Mouse (Mus musculus): ENCODE results near the gene Aoc2. TPM values are rescaled to one million over a fixed set of nuclear protein-coding genes. Genes with fewer than 3 reads are reported as not detected.
A peak's percentile ranks its signal among the peaks of the same experiment; 100 is the strongest.

Aoc2 gene
- total and polyA plus RNA-seq, 3 experiments: 1.6 to 2.3 (median 2.2) TPM

DNA sequence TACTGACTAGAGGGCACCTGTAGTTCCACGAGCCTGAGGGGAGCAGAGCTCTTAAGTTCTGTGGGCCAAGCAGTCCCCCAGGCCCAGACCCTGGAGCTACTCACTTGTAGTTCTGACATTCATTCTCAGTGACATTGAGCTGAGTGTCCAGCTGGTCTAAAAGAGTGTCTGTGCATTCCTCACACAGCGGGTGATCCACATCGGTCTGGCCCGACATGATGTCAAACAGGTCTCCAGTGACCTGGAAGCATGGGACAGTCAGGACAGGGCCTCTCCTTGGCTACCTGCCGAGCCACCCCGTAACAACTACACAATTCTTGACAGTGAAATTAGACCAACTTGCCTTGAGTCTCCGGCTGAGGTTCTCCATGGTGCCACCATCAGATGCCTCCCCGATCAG, 29.7 kb upstream of the Aoc2 start:
- TF ChIP-seq CTCF (IDR thresholded peaks at IDR 0.05) (no peak), POLR2A (IDR thresholded peaks at IDR 0.05; ENCODE audit: insufficient read depth, low read depth, low read length) (no peak), EP300 (IDR thresholded peaks at IDR 0.05; ENCODE audit: insufficient read depth, low read depth, low read length) (no peak)
- H3K79me2 ChIP-seq (replicated peaks; ENCODE audit: control insufficient read depth, insufficient read depth, low read length): no peaks in the 10 kb centered on the region
- no peak overlapping the region for H3K9ac ChIP-seq (ENCODE audit: low read depth, low read length)
- WGBS: 94% methylated on average over 8 of the region's 8 CpGs
- no peaks in the 10 kb centered on the region for H3K4me1 ChIP-seq (ENCODE audit: control insufficient read depth, insufficient read depth, low read length)
- H3K27me3 ChIP-seq (ENCODE audit: control insufficient read depth, insufficient read depth, low read length): no peaks in the 10 kb centered on the region
- H3K36me3 ChIP-seq (ENCODE audit: control insufficient read depth, insufficient read depth, low read length): no peaks in the 10 kb centered on the region
- no peak overlapping the region for H3K4me3 ChIP-seq
- DNase-seq: no peak
- intact Hi-C loops (cut with DNase I): no loop called here
- H3K27ac ChIP-seq: no peak overlapping the region

DNA sequence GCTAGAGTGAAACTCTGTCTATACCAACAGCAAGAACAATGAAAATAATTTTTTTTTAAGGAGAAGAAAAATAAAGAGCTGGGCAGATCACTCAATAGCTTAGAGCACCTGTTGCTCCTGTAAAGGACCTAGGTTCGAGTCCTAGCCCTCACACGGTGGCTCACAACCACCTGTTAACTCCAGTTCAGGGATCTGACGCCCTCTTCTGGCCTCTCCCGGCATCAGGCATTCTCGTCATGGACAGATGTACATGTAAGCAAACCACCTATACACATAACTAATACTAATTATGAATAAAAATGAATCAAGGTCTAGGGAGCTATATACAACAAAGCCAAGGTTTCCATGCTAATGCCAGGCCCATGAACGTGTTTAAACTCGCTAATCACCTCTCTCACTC, 24.0 kb upstream of the Aoc2 start:
- TF ChIP-seq CTCF (IDR thresholded peaks at IDR 0.05): peak; percentile 26
- TF ChIP-seq POLR2A (IDR thresholded peaks at IDR 0.05; ENCODE audit: insufficient read depth, low read depth, low read length): no peak
- no peak for TF ChIP-seq EP300 (IDR thresholded peaks at IDR 0.05; ENCODE audit: insufficient read depth, low read depth, low read length)
- no peak for DNase-seq
- Histone ChIP-seq H3K79me2 (replicated peaks; ENCODE audit: control insufficient read depth, insufficient read depth, low read length) (peaks cover 6% of the 10 kb centered on the region; the same call in 1 of the 2 replicates), H3K27me3 (ENCODE audit: control insufficient read depth, insufficient read depth, low read length) (no peaks in the 10 kb centered on the region), H3K4me1 (ENCODE audit: control insufficient read depth, insufficient read depth, low read length) (peaks cover 3% of the 10 kb centered on the region), H3K4me3 (no peak overlapping the region; the same call in 1 of the 2 replicates), H3K27ac (no peak overlapping the region), H3K36me3 (ENCODE audit: control insufficient read depth, insufficient read depth, low read length) (peaks cover 3% of the 10 kb centered on the region), H3K9ac (ENCODE audit: low read depth, low read length) (no peak overlapping the region; the same call in 1 of the 2 replicates)
- intact Hi-C loops (cut with DNase I): loop anchor here (10.0 kb wide), 1 partner anchor 306 kb away; no protein-coding TSS in a partner anchor
- 57% methylated on average over 7 of the region's 7 CpGs for WGBS

DNA sequence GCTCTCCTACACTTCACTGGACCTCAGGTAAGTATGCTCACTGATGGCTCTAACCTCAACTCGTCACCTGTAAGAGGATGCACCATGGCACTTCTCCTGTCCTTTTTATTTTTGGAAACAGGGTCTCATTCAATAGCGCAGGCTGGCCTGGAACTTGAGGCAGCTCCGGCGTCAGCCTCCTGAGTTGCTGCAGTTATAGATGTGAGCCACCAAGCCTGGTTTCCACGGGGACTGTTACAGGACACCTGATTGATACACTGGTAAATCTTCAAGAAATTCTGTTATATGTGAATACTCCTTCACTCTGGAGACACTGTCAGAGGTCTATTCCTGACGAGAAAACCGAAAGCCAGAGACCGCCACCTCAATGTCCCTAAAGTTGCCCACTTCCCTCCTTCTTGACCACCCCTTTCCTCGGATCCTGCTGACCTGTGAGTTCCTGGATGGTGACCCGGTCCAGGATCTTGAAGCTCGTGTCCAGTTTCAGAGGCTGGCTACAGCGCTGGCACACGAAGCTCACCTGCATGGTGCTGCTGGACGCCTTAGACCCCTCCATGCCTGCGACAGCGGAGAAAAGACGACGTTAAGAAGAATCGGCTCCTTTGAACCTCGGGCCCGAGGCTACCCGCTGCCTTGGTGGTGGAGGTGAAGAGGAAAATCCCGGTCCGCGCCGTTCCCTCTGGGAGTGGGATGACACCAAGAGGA, 23.4 kb upstream of the Aoc2 start:
- 8% methylated on average over 26 of the region's 26 CpGs for WGBS
- H3K36me3 ChIP-seq (ENCODE audit: control insufficient read depth, insufficient read depth, low read length): peaks cover 3% of the 10 kb centered on the region
- no peaks in the 10 kb centered on the region for H3K27me3 ChIP-seq (ENCODE audit: control insufficient read depth, insufficient read depth, low read length)
- intact Hi-C loops (cut with DNase I): loop anchor here (1.0 to 10.0 kb wide), 2 partner anchors 89 to 307 kb away; no protein-coding TSS in a partner anchor
- peaks cover 3% of the 10 kb centered on the region for H3K4me1 ChIP-seq (ENCODE audit: control insufficient read depth, insufficient read depth, low read length)
- DNase-seq: no peak
- peak overlapping the region; percentile 82 for H3K4me3 ChIP-seq
- peaks cover 6% of the 10 kb centered on the region; the same call in 1 of the 2 replicates for H3K79me2 ChIP-seq (replicated peaks; ENCODE audit: control insufficient read depth, insufficient read depth, low read length)
- peak overlapping the region; percentile 70 for H3K27ac ChIP-seq
- TF ChIP-seq EP300 (IDR thresholded peaks at IDR 0.05; ENCODE audit: insufficient read depth, low read depth, low read length) (no peak), CTCF (IDR thresholded peaks at IDR 0.05) (no peak), POLR2A (IDR thresholded peaks at IDR 0.05; ENCODE audit: insufficient read depth, low read depth, low read length) (no peak)
- peak overlapping the region; percentile 85 for H3K9ac ChIP-seq (ENCODE audit: low read depth, low read length)

DNA sequence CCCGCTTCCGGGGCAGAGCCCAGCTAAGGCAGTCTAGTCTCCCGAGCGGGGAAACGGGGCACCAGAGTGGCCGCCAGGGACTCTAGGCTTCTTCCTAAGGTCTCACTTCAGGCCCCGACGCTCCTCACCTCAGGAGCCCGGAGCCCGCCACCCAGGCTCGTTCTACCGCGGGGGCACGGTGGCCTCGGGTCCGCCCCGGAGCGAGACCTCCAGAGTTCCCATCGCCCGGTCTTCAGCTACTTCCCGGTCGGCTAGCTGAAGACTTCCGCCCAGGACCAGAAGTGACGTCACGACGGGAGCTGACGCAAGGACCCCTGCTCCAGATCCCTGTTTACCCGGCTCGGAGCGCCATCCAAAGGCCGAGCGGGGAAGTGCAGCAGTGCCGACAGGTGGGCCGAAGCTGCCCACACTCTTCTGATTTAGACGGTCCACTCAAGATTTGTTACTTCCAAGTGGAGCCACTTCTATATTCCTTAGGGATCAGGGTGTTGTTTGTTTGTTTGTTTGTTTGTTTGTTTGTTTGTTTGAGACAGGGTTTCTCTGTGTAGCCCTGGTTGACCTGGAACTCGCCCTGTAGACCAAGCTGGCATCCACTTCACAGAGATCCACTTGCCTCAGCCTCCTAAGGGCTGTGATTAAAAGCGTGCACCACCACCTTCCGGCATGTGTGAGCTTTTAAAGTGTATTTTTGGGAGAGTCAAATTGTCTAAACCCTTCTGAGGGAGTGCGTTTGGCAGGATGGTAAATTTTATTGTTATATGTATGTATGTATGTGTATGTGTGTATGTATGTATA, 22.7 kb upstream of the Aoc2 start, which contains the start of gene Becn1:
TSS of gene Becn1 (minus strand) at position 283 of the 795 bp plus-strand sequence.
- intact Hi-C loops (cut with DNase I): loop anchor here (1.0 to 10.0 kb wide), 2 partner anchors 90 to 307 kb away; no protein-coding TSS in a partner anchor
- Histone ChIP-seq H3K27ac (peak within 1 kb of the TSS; percentile 70), H3K79me2 (replicated peaks; ENCODE audit: control insufficient read depth, insufficient read depth, low read length) (peaks cover 6% of the 10 kb centered on the region; the same call in 1 of the 2 replicates), H3K4me1 (ENCODE audit: control insufficient read depth, insufficient read depth, low read length) (peaks cover 3% of the 10 kb centered on the region), H3K36me3 (ENCODE audit: control insufficient read depth, insufficient read depth, low read length) (peaks cover 3% of the 10 kb centered on the region), H3K27me3 (ENCODE audit: control insufficient read depth, insufficient read depth, low read length) (no peaks in the 10 kb centered on the region), H3K4me3 (peak within 1 kb of the TSS; percentile 82), H3K9ac (ENCODE audit: low read depth, low read length) (peak within 1 kb of the TSS; percentile 85)
- TF ChIP-seq EP300 (IDR thresholded peaks at IDR 0.05; ENCODE audit: insufficient read depth, low read depth, low read length) (peak; percentile 89), POLR2A (IDR thresholded peaks at IDR 0.05; ENCODE audit: insufficient read depth, low read depth, low read length) (peak; percentile 71), CTCF (IDR thresholded peaks at IDR 0.05) (peak; percentile 100)
- DNase-seq: peak; percentile 94 to 98
- WGBS: 7% methylated on average over 39 of the region's 39 CpGs

DNA sequence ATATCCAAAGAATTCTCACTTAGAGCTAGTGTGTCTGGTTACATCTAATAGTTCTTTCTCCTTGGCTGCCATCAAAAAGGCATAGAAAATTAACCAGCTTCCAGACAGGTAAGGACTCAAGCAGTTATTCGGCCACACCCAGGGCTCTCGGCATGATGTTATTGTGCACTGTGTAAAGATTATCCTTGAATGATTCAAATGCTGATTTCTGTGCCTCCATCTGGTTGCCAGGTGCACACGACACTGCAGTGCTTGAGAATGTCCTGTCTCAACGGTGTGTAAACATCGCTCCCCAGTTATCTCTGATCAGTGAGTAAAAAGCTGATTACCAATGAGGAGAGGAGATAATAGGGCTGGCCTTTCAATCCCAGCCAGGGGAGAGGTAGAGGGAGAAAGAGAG, 17.1 kb upstream of the Aoc2 start:
- no peak overlapping the region for H3K9ac ChIP-seq (ENCODE audit: low read depth, low read length)
- no peaks in the 10 kb centered on the region for H3K4me1 ChIP-seq (ENCODE audit: control insufficient read depth, insufficient read depth, low read length)
- intact Hi-C loops (cut with DNase I): loop anchor here (10.0 kb wide), 1 partner anchor 313 kb away; no protein-coding TSS in a partner anchor
- H3K79me2 ChIP-seq (replicated peaks; ENCODE audit: control insufficient read depth, insufficient read depth, low read length): no peaks in the 10 kb centered on the region
- no peaks in the 10 kb centered on the region for H3K27me3 ChIP-seq (ENCODE audit: control insufficient read depth, insufficient read depth, low read length)
- H3K27ac ChIP-seq: no peak overlapping the region
- H3K36me3 ChIP-seq (ENCODE audit: control insufficient read depth, insufficient read depth, low read length): no peaks in the 10 kb centered on the region
- 34% methylated on average over 5 of the region's 5 CpGs for WGBS
- TF ChIP-seq EP300 (IDR thresholded peaks at IDR 0.05; ENCODE audit: insufficient read depth, low read depth, low read length) (no peak), CTCF (IDR thresholded peaks at IDR 0.05) (no peak), POLR2A (IDR thresholded peaks at IDR 0.05; ENCODE audit: insufficient read depth, low read depth, low read length) (no peak)
- no peak for DNase-seq
- H3K4me3 ChIP-seq: no peak overlapping the region

Measured in heart, adult 2 months (tissue).